Mouse (Mus musculus): ENCODE measurements around the gene Fxyd1. TPM values are rescaled to one million over a fixed set of nuclear protein-coding genes. Genes with fewer than 3 reads are reported as not detected.

Fxyd1 gene
- polyA plus RNA-seq, 1 experiment from 2014 or later = 12.5 TPM

GRCm38 (mm10) chr7:31074061-31074712 is 17.2 kb upstream of the Fxyd1 start:
- Histone ChIP-seq H3K27me3 (ENCODE audit: control insufficient read depth, insufficient read depth, low read length) (no peaks in the 10 kb centered on the region), H3K27ac (replicated peaks; ENCODE audit: low read depth, low read length) (no peak overlapping the region), H3K4me2 (ENCODE audit: low read depth, severe bottlenecking) (no peak overlapping the region), H3K36me3 (ENCODE audit: control insufficient read depth, insufficient read depth, low read length) (no peaks in the 10 kb centered on the region), H3K4me1 (ENCODE audit: control insufficient read depth, insufficient read depth, low read length) (0 out of 2 replicates have a peak, but pooled peaks cover 2% of the 10 kb centered on the region), H3K4me3 (ENCODE audit: low read depth, low read length) (no peak overlapping the region), H3K9me3 (ENCODE audit: control insufficient read depth, low read length) (no peaks in the 10 kb centered on the region), H3K9ac (ENCODE audit: low read length) (no peak overlapping the region)
- ATAC-seq (ENCODE audit: insufficient number of reproducible peaks, low FRiP score, low TSS enrichment, low read depth) (no peak), DNase-seq (ENCODE audit: low spot score) (no peak)
- 54% methylated on average over 6 of the region's 7 CpGs for WGBS

- Histone ChIP-seq H3K9me3 (ENCODE audit: control insufficient read depth, low read length) (no peaks in the 10 kb centered on the region), H3K27me3 (ENCODE audit: control insufficient read depth, insufficient read depth, low read length) (no peaks in the 10 kb centered on the region), H3K4me3 (ENCODE audit: low read depth, low read length) (no peak overlapping the region), H3K36me3 (ENCODE audit: control insufficient read depth, insufficient read depth, low read length) (no peaks in the 10 kb centered on the region), H3K4me2 (ENCODE audit: low read depth, severe bottlenecking) (no peak overlapping the region), H3K4me1 (ENCODE audit: control insufficient read depth, insufficient read depth, low read length) (0 out of 2 replicates have a peak, but pooled peaks cover 2% of the 10 kb centered on the region), H3K27ac (replicated peaks; ENCODE audit: low read depth, low read length) (no peak overlapping the region), H3K9ac (ENCODE audit: low read length) (no peak overlapping the region)
- DNase-seq (ENCODE audit: low spot score) = no peak
- no peak for ATAC-seq (ENCODE audit: insufficient number of reproducible peaks, low FRiP score, low TSS enrichment, low read depth)
Measured at GRCm38 (mm10) chr7:31073546-31073945, 16.5 kb upstream of the Fxyd1 start.

- Histone ChIP-seq H3K9me3 (ENCODE audit: control insufficient read depth, low read length) (no peaks in the 10 kb centered on the region), H3K4me1 (ENCODE audit: control insufficient read depth, insufficient read depth, low read length) (no peaks in the 10 kb centered on the region), H3K27ac (replicated peaks; ENCODE audit: low read depth, low read length) (no peak overlapping the region), H3K4me3 (ENCODE audit: low read depth, low read length) (no peak overlapping the region), H3K9ac (ENCODE audit: low read length) (no peak overlapping the region), H3K36me3 (ENCODE audit: control insufficient read depth, insufficient read depth, low read length) (no peaks in the 10 kb centered on the region), H3K27me3 (ENCODE audit: control insufficient read depth, insufficient read depth, low read length) (no peaks in the 10 kb centered on the region), H3K4me2 (ENCODE audit: low read depth, severe bottlenecking) (no peak overlapping the region)
- ATAC-seq (ENCODE audit: insufficient number of reproducible peaks, low FRiP score, low TSS enrichment, low read depth) (no peak), DNase-seq (ENCODE audit: low spot score) (no peak)
- WGBS = 22% methylated on average over 9 of the region's 9 CpGs
Measured at GRCm38 (mm10) chr7:31072326-31072725, 15.3 kb upstream of the Fxyd1 start.

- Histone ChIP-seq H3K4me3 (ENCODE audit: low read depth, low read length) (no peak overlapping the region), H3K27me3 (ENCODE audit: control insufficient read depth, insufficient read depth, low read length) (no peaks in the 10 kb centered on the region), H3K9me3 (ENCODE audit: control insufficient read depth, low read length) (no peaks in the 10 kb centered on the region), H3K9ac (ENCODE audit: low read length) (no peak overlapping the region), H3K27ac (replicated peaks; ENCODE audit: low read depth, low read length) (no peak overlapping the region), H3K36me3 (ENCODE audit: control insufficient read depth, insufficient read depth, low read length) (no peaks in the 10 kb centered on the region), H3K4me1 (ENCODE audit: control insufficient read depth, insufficient read depth, low read length) (no peaks in the 10 kb centered on the region), H3K4me2 (ENCODE audit: low read depth, severe bottlenecking) (no peak overlapping the region)
- 82% methylated on average over 6 of the region's 6 CpGs for WGBS
- DNase-seq (ENCODE audit: low spot score) (no peak), ATAC-seq (ENCODE audit: insufficient number of reproducible peaks, low FRiP score, low TSS enrichment, low read depth) (no peak)
Measured at GRCm38 (mm10) chr7:31070324-31070723, 13.3 kb upstream of the Fxyd1 start.

GRCm38 (mm10) chr7:31069491-31069890 is 12.5 kb upstream of the Fxyd1 start:
- Histone ChIP-seq H3K4me3 (ENCODE audit: low read depth, low read length) (no peak overlapping the region), H3K4me2 (ENCODE audit: low read depth, severe bottlenecking) (no peak overlapping the region), H3K9me3 (ENCODE audit: control insufficient read depth, low read length) (no peaks in the 10 kb centered on the region), H3K4me1 (ENCODE audit: control insufficient read depth, insufficient read depth, low read length) (no peaks in the 10 kb centered on the region), H3K27ac (replicated peaks; ENCODE audit: low read depth, low read length) (no peak overlapping the region), H3K36me3 (ENCODE audit: control insufficient read depth, insufficient read depth, low read length) (no peaks in the 10 kb centered on the region), H3K27me3 (ENCODE audit: control insufficient read depth, insufficient read depth, low read length) (no peaks in the 10 kb centered on the region), H3K9ac (ENCODE audit: low read length) (no peak overlapping the region)
- ATAC-seq (ENCODE audit: insufficient number of reproducible peaks, low FRiP score, low TSS enrichment, low read depth) (no peak), DNase-seq (ENCODE audit: low spot score) (no peak)
- 87% methylated on average over 14 of the region's 14 CpGs for WGBS

GRCm38 (mm10) chr7:31067836-31068235 is 10.8 kb upstream of the Fxyd1 start:
- Histone ChIP-seq H3K9me3 (ENCODE audit: control insufficient read depth, low read length) (no peaks in the 10 kb centered on the region), H3K4me2 (ENCODE audit: low read depth, severe bottlenecking) (no peak overlapping the region), H3K27me3 (ENCODE audit: control insufficient read depth, insufficient read depth, low read length) (no peaks in the 10 kb centered on the region), H3K27ac (replicated peaks; ENCODE audit: low read depth, low read length) (no peak overlapping the region), H3K9ac (ENCODE audit: low read length) (no peak overlapping the region), H3K4me3 (ENCODE audit: low read depth, low read length) (no peak overlapping the region), H3K36me3 (ENCODE audit: control insufficient read depth, insufficient read depth, low read length) (no peaks in the 10 kb centered on the region), H3K4me1 (ENCODE audit: control insufficient read depth, insufficient read depth, low read length) (no peaks in the 10 kb centered on the region)
- DNase-seq (ENCODE audit: low spot score) (no peak), ATAC-seq (ENCODE audit: insufficient number of reproducible peaks, low FRiP score, low TSS enrichment, low read depth) (no peak)
- WGBS = 43% methylated on average over 5 of the region's 5 CpGs

- WGBS = 85% methylated on average over 12 of the region's 12 CpGs
- Histone ChIP-seq H3K4me2 (ENCODE audit: low read depth, severe bottlenecking) (no peak overlapping the region), H3K27me3 (ENCODE audit: control insufficient read depth, insufficient read depth, low read length) (no peaks in the 10 kb centered on the region), H3K4me3 (ENCODE audit: low read depth, low read length) (no peak overlapping the region), H3K9ac (ENCODE audit: low read length) (no peak overlapping the region), H3K36me3 (ENCODE audit: control insufficient read depth, insufficient read depth, low read length) (no peaks in the 10 kb centered on the region), H3K4me1 (ENCODE audit: control insufficient read depth, insufficient read depth, low read length) (no peaks in the 10 kb centered on the region; the same call in 1 of the 2 replicates), H3K9me3 (ENCODE audit: control insufficient read depth, low read length) (no peaks in the 10 kb centered on the region), H3K27ac (replicated peaks; ENCODE audit: low read depth, low read length) (no peak overlapping the region)
- DNase-seq (ENCODE audit: low spot score) (no peak), ATAC-seq (ENCODE audit: insufficient number of reproducible peaks, low FRiP score, low TSS enrichment, low read depth) (no peak)
Measured at GRCm38 (mm10) chr7:31063074-31063560, 6.1 kb upstream of the Fxyd1 start.

- Histone ChIP-seq H3K4me1 (ENCODE audit: control insufficient read depth, insufficient read depth, low read length) (no peaks in the 10 kb centered on the region; the same call in 1 of the 2 replicates), H3K4me2 (ENCODE audit: low read depth, severe bottlenecking) (no peak overlapping the region), H3K27me3 (ENCODE audit: control insufficient read depth, insufficient read depth, low read length) (no peaks in the 10 kb centered on the region), H3K36me3 (ENCODE audit: control insufficient read depth, insufficient read depth, low read length) (no peaks in the 10 kb centered on the region), H3K27ac (replicated peaks; ENCODE audit: low read depth, low read length) (no peak overlapping the region), H3K9me3 (ENCODE audit: control insufficient read depth, low read length) (no peaks in the 10 kb centered on the region), H3K4me3 (ENCODE audit: low read depth, low read length) (no peak overlapping the region), H3K9ac (ENCODE audit: low read length) (no peak overlapping the region)
- ATAC-seq (ENCODE audit: insufficient number of reproducible peaks, low FRiP score, low TSS enrichment, low read depth) (no peak), DNase-seq (ENCODE audit: low spot score) (no peak)
- 86% methylated on average over 7 of the region's 7 CpGs for WGBS
Measured at GRCm38 (mm10) chr7:31060621-31061010, 3.6 kb upstream of the Fxyd1 start.

Data from limb, embryonic 11.5 days (tissue).